Mouse (Mus musculus) megakaryocyte-erythroid progenitor cell, adult 5 weeks (primary cell): ENCODE results near the gene Prmt8. TPM values are rescaled to one million over a fixed set of nuclear protein-coding genes. Genes with fewer than 3 reads are reported as not detected.

Experiments used
- polyA plus RNA-seq: library from polyadenylated mRNA; stranded (reverse); fragments of >175 nt; gene quantifications from 2 replicates; pipeline ENCODE4 v1.2.3, GENCODE M21; 2012

The Prmt8 gene
- 0.03 TPM in 1 of 2 replicates, not detected in the other for polyA plus RNA-seq

GRCm38 (mm10) chr6:127769275-127770156 is at the start of gene Prmt8:
Prmt8 (minus strand) TSS chr6:127769472.

Other genes with a start within 250 kb of the Prmt8 start
- gene Cracr2a, start 208.1 kb downstream of the Prmt8 start, polyA plus RNA-seq, result 3.1 and 3.6 TPM in 2 replicates
- not detected in 2 replicates for gene Tspan11, start 118.1 kb upstream of the Prmt8 start, polyA plus RNA-seq